Mouse (Mus musculus) monocyte, adult 5-6 weeks (primary cell): ENCODE data around the gene Lmtk3. TPM values are rescaled to one million over a fixed set of nuclear protein-coding genes. Genes with fewer than 3 reads are reported as not detected.

Experiments
- ATAC-seq: fragments of 153-309, 156-312 bp; replicated peaks from 2 replicates; pipeline ENCODE4 v1.8.0; 2017; ENCODE audit warnings: mild to moderate bottlenecking; ENCODE audit not compliant: low TSS enrichment, insufficient number of reproducible peaks, severe bottlenecking, poor library complexity, low FRiP score
- total RNA-seq: library from RNA; stranded (forward); fragments of 200-1000, 200-491, 200-594 nt; gene quantifications from 3 replicates; pipeline ENCODE4 v1.2.3, GENCODE M21; 2017

Lmtk3 gene
- not detected in 3 replicates for total RNA-seq

- no peak for ATAC-seq
Observed at GRCm38 (mm10) chr7:45783511-45784091, at the start of gene Lmtk3. Gene Lmtk3, plus strand, starts transcription at chr7:45783738.

- ATAC-seq: peak; percentile 71
Observed at GRCm38 (mm10) chr7:45739162-45739763, 44.3 kb upstream of the Lmtk3 start.

GRCm38 (mm10) chr7:45739820-45740219 lies 43.7 kb upstream of the Lmtk3 start:
- no peak for ATAC-seq

GRCm38 (mm10) chr7:45741308-45741707 lies 42.2 kb upstream of the Lmtk3 start:
- peak; percentile 40 for ATAC-seq

- ATAC-seq: peak; percentile 69
Observed at GRCm38 (mm10) chr7:45741777-45742176, 41.8 kb upstream of the Lmtk3 start.

- peak; percentile 54 for ATAC-seq
Observed at GRCm38 (mm10) chr7:45742338-45742737, 41.2 kb upstream of the Lmtk3 start.

- peak; percentile 43; the same call in 1 of the 2 replicates for ATAC-seq
Observed at GRCm38 (mm10) chr7:45744387-45744786, 39.2 kb upstream of the Lmtk3 start.

- ATAC-seq: no peak
Observed at GRCm38 (mm10) chr7:45746518-45746917, 37.0 kb upstream of the Lmtk3 start.

GRCm38 (mm10) chr7:45747450-45747849 lies 36.1 kb upstream of the Lmtk3 start:
- no peak for ATAC-seq

- no peak for ATAC-seq
Observed at GRCm38 (mm10) chr7:45748110-45748509, 35.4 kb upstream of the Lmtk3 start.

GRCm38 (mm10) chr7:45749401-45749800 lies 34.1 kb upstream of the Lmtk3 start:
- ATAC-seq: no peak

- ATAC-seq: no peak
Observed at GRCm38 (mm10) chr7:45750162-45750561, 33.4 kb upstream of the Lmtk3 start.

GRCm38 (mm10) chr7:45755703-45756102 lies 27.8 kb upstream of the Lmtk3 start:
- ATAC-seq: no peak

- no peak for ATAC-seq
Observed at GRCm38 (mm10) chr7:45759400-45759799, 24.1 kb upstream of the Lmtk3 start.

GRCm38 (mm10) chr7:45760151-45760550 lies 23.4 kb upstream of the Lmtk3 start:
- ATAC-seq: no peak

- ATAC-seq: no peak
Observed at GRCm38 (mm10) chr7:45765995-45766394, 17.5 kb upstream of the Lmtk3 start.

- no peak for ATAC-seq
Observed at GRCm38 (mm10) chr7:45766764-45767163, 16.8 kb upstream of the Lmtk3 start.

GRCm38 (mm10) chr7:45767500-45767899 lies 16.0 kb upstream of the Lmtk3 start:
- no peak for ATAC-seq

- ATAC-seq: no peak
Observed at GRCm38 (mm10) chr7:45770427-45771082, 13.0 kb upstream of the Lmtk3 start.

GRCm38 (mm10) chr7:45771101-45771500 lies 12.4 kb upstream of the Lmtk3 start:
- ATAC-seq: peak; percentile 56; the same call in 1 of the 2 replicates
